Mouse (Mus musculus): ENCODE results near the gene Rpl38.

GRCm38 (mm10) chr11:114675826-114676401, 7.6 kb downstream of the Rpl38 start:
- TF ChIP-seq POLR2A (IDR thresholded peaks at IDR 0.05; ENCODE audit: control insufficient read depth, extremely low read depth, insufficient read depth, low read length, poor library complexity) (no peak), CTCF (IDR thresholded peaks at IDR 0.05; ENCODE audit: borderline replicate concordance, control insufficient read depth, extremely low read depth, insufficient read depth, low read length, poor library complexity) (no peak)

Data from thymus, adult 2 months (tissue).